Mouse (Mus musculus) midbrain, postnatal 0 days (tissue): ENCODE results near the gene Mphosph9. TPM values are rescaled to one million over a fixed set of nuclear protein-coding genes. Genes with fewer than 3 reads are reported as not detected.

Source experiments
- ATAC-seq: fragments of 200-750 bp; cut with Nextera tagmentation; 2 replicates; pipeline ENCODE4 v1.8.0; 2017; ENCODE audit warnings: moderate number of reproducible peaks, mild to moderate bottlenecking, moderate TSS enrichment, moderate library complexity; ENCODE audit not compliant: low FRiP score
- DNase-seq: peaks from one replicate; pipeline ENCODE4 v3.0.0-alpha.2; 2015; ENCODE audit warnings: low spot score
- H3K27ac ChIP-seq: fragments of 300-500 bp; sonication (generic); 2 replicates; pipeline ENCODE4 v1.5.1; 2014; ENCODE audit warnings: low read depth, mild to moderate bottlenecking, low read length, mixed read lengths
- H3K27me3 ChIP-seq: fragments of 300-500 bp; sonication (generic); 2 replicates; pipeline ENCODE4 v1.6.1; 2014; ENCODE audit warnings: low read length, control low read depth, mixed read lengths; ENCODE audit not compliant: insufficient read depth
- H3K36me3 ChIP-seq: fragments of 300-500 bp; sonication (generic); 2 replicates; pipeline ENCODE4 v1.6.1; 2014; ENCODE audit warnings: low read length, control low read depth, mixed read lengths; ENCODE audit not compliant: insufficient read depth
- H3K4me1 ChIP-seq: fragments of 300-500 bp; sonication (generic); 2 replicates; pipeline ENCODE4 v1.6.1; 2014; ENCODE audit warnings: mild to moderate bottlenecking, control low read depth, antibody characterized with exemption, low read length, mixed read lengths; ENCODE audit not compliant: insufficient read depth
- H3K4me2 ChIP-seq: fragments of 300-500 bp; sonication (generic); 2 replicates; pipeline ENCODE4 v1.6.1; 2014; ENCODE audit warnings: low read depth, mild to moderate bottlenecking, low read length, mixed read lengths; ENCODE audit not compliant: poor library complexity, severe bottlenecking
- H3K4me3 ChIP-seq: fragments of 300-500 bp; sonication (generic); 2 replicates; pipeline ENCODE4 v1.5.1; 2014; ENCODE audit warnings: low read depth, mild to moderate bottlenecking, low read length, moderate library complexity
- H3K9ac ChIP-seq: fragments of 300-500 bp; sonication (generic); replicated peaks from 2 replicates; pipeline ENCODE4 v1.6.1; 2014; ENCODE audit warnings: mild to moderate bottlenecking, low read length, moderate library complexity, mixed read lengths; ENCODE audit not compliant: poor library complexity, severe bottlenecking
- H3K9me3 ChIP-seq: fragments of 300-500 bp; sonication (generic); 2 replicates; pipeline ENCODE4 v1.6.1; 2016; ENCODE audit warnings: low read length, control low read depth
- CTCF ChIP-seq: IDR thresholded peaks from 2 replicates; pipeline ENCODE4 v1.5.1; 2016; ENCODE audit warnings: antibody characterized with exemption, mild to moderate bottlenecking
- WGBS: fragments of 180-500 bp; shearing (Covaris S2); extraction: QIAGEN DNeasy Blood & Tissue Kit; methylation state at CpG from one replicate; pipeline ENCODE4 v1.1.7; 2014; 5-methylcytosine and 5-hydroxymethylcytosine counted together
- polyA plus RNA-seq: library from polyadenylated mRNA; unstranded; fragments of >200 nt; fragmentation: Nextera tagmentation; extraction: Ambion mirVana; gene quantifications from 2 replicates; pipeline ENCODE4 v1.2.1, GENCODE M21; 2015
- total RNA-seq: library from RNA; depleted of rRNA; stranded (reverse); fragments of >200 nt; gene quantifications from 2 replicates; pipeline ENCODE4 v1.2.3, GENCODE M21; 2014

Mphosph9 gene
- total and polyA plus RNA-seq, 2 experiments from 2014 or later, result 9.6 to 19.0 TPM

GRCm38 (mm10) chr5:124211234-124211633 lies 116.5 kb downstream of the Mphosph9 start:
- Histone ChIP-seq H3K4me2 (no peak overlapping the region), H3K4me1 (peaks cover 7% of the 10 kb centered on the region; the same call in 1 of the 2 replicates), H3K27me3 (no peaks in the 10 kb centered on the region), H3K9ac (no peak overlapping the region), H3K4me3 (no peak overlapping the region), H3K9me3 (no peaks in the 10 kb centered on the region), H3K36me3 (no peaks in the 10 kb centered on the region; the same call in 1 of the 2 replicates), H3K27ac (no peak overlapping the region)
- peak; percentile 72 for DNase-seq
- 77% methylated on average over 8 of the region's 8 CpGs for WGBS
- no peak for TF ChIP-seq CTCF
- ATAC-seq, result 0 out of 2 replicates have a peak, but pooled peaks have one; percentile 56

- 67% methylated on average over 18 of the region's 18 CpGs for WGBS
- Histone ChIP-seq H3K4me1 (peaks cover 9% of the 10 kb centered on the region; the same call in 1 of the 2 replicates), H3K27ac (no peak overlapping the region), H3K4me2 (no peak overlapping the region), H3K27me3 (no peaks in the 10 kb centered on the region), H3K36me3 (no peaks in the 10 kb centered on the region; the same call in 1 of the 2 replicates), H3K9me3 (no peaks in the 10 kb centered on the region), H3K4me3 (no peak overlapping the region), H3K9ac (no peak overlapping the region)
- no peak for ATAC-seq
- no peak for TF ChIP-seq CTCF
- no peak for DNase-seq
Measured at GRCm38 (mm10) chr5:124210281-124211016, 117.3 kb downstream of the Mphosph9 start.

- DNase-seq (no peak), ATAC-seq (no peak)
- Histone ChIP-seq H3K9ac (no peak overlapping the region), H3K36me3 (no peaks in the 10 kb centered on the region; the same call in 1 of the 2 replicates), H3K4me1 (peaks cover 9% of the 10 kb centered on the region; the same call in 1 of the 2 replicates), H3K27me3 (no peaks in the 10 kb centered on the region), H3K27ac (no peak overlapping the region), H3K9me3 (no peaks in the 10 kb centered on the region), H3K4me2 (no peak overlapping the region), H3K4me3 (no peak overlapping the region)
- WGBS, result 56% methylated on average over 6 of the region's 6 CpGs
- TF ChIP-seq CTCF, result no peak
Measured at GRCm38 (mm10) chr5:124209850-124210249, 117.9 kb downstream of the Mphosph9 start.

- H3K36me3 ChIP-seq, result no peaks in the 10 kb centered on the region
- H3K9me3 ChIP-seq, result no peaks in the 10 kb centered on the region
- no peak for TF ChIP-seq CTCF
- H3K4me3 ChIP-seq, result no peak overlapping the region
- ATAC-seq, result no peak
- no peak for DNase-seq
- WGBS, result 70% methylated on average over 8 of the region's 8 CpGs
- H3K4me1 ChIP-seq, result peaks cover 9% of the 10 kb centered on the region; the same call in 1 of the 2 replicates
- no peak overlapping the region for H3K9ac ChIP-seq
- H3K27ac ChIP-seq, result no peak overlapping the region
- H3K4me2 ChIP-seq, result no peak overlapping the region
- no peaks in the 10 kb centered on the region for H3K27me3 ChIP-seq
Measured at GRCm38 (mm10) chr5:124208030-124208429, 119.7 kb downstream of the Mphosph9 start.

- ATAC-seq (no peak), DNase-seq (no peak)
- Histone ChIP-seq H3K4me1 (peaks cover 9% of the 10 kb centered on the region; the same call in 1 of the 2 replicates), H3K36me3 (no peaks in the 10 kb centered on the region), H3K9ac (no peak overlapping the region), H3K4me2 (no peak overlapping the region), H3K9me3 (no peaks in the 10 kb centered on the region), H3K27me3 (no peaks in the 10 kb centered on the region), H3K4me3 (no peak overlapping the region), H3K27ac (no peak overlapping the region)
- WGBS, result 47% methylated on average over 13 of the region's 13 CpGs
- no peak for TF ChIP-seq CTCF
Measured at GRCm38 (mm10) chr5:124206481-124207038, 121.2 kb downstream of the Mphosph9 start.

- H3K27ac ChIP-seq, result no peak overlapping the region
- WGBS, result 52% methylated on average over 5 of the region's 5 CpGs
- no peaks in the 10 kb centered on the region for H3K36me3 ChIP-seq
- no peak for DNase-seq
- no peak overlapping the region for H3K9ac ChIP-seq
- peaks cover 9% of the 10 kb centered on the region; the same call in 1 of the 2 replicates for H3K4me1 ChIP-seq
- no peak overlapping the region for H3K4me3 ChIP-seq
- no peaks in the 10 kb centered on the region for H3K27me3 ChIP-seq
- no peak for ATAC-seq
- TF ChIP-seq CTCF, result no peak
- H3K4me2 ChIP-seq, result no peak overlapping the region
- H3K9me3 ChIP-seq, result no peaks in the 10 kb centered on the region
Measured at GRCm38 (mm10) chr5:124205809-124206380, 121.9 kb downstream of the Mphosph9 start.
